ENCODE assay signal across 14 mouse cellular contexts in the genomic region with DNA sequence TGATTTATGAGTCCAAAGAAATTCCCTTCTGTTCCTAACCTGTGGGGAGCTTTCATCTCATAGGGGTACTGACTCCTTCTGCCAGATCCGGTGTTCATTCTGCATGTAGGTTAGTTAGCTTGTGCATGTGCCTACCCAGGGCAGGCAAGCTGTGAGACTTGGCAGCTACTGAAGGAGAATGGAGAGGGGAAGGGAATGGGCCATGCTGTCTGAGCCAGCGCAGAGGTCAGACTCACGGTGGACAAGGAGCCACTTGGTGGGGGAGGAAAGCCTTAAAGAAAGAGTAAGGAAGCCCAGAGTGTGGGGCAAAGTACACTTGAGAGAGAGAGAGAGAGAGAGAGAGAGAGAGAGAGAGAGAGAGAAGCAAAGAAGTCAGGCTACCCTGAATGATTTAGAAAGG.
DNase-seq lines count a peak whose midpoint lies in the region; ATAC-seq and TF ChIP-seq lines count a peak whose summit lies in the region.
"Had no signal": no experiment of that assay in that cellular context is flagged by ENCODE, and none has a peak within 500 bp of the region (broad histone marks: within the 10 kb centered on the region; RNA-seq: fewer than 3 reads in every experiment).

No protein-coding gene starts in this region.

- 72% methylated on average over 3 of the region's 3 CpGs for WGBS in heart, embryonic 12.5 days
- WGBS in thymus, adult 2 months: 98% methylated on average over 3 of the region's 3 CpGs

- TF ChIP-seq CTCF in thymus, adult 2 months (IDR thresholded peaks at IDR 0.05; ENCODE audit: borderline replicate concordance, control insufficient read depth, extremely low read depth, insufficient read depth, low read length, poor library complexity): no peak

- no peak overlapping the region for H3K27ac ChIP-seq in heart, embryonic 12.5 days (ENCODE audit: poor library complexity, severe bottlenecking)
- no peak overlapping the region for H3K27ac ChIP-seq in thymus, adult 2 months (ENCODE audit: control insufficient read depth, insufficient read depth, low read length)
- H3K27ac ChIP-seq: liver, embryonic 12.5 days had no signal

- no peak overlapping the region for H3K9ac ChIP-seq in heart, embryonic 12.5 days
- H3K9ac ChIP-seq: liver, embryonic 12.5 days had no signal

- H3K4me1 ChIP-seq in heart, embryonic 12.5 days (replicated peaks): peaks cover 37% of the 10 kb centered on the region
- no peaks in the 10 kb centered on the region for H3K4me1 ChIP-seq in thymus, adult 2 months (replicated peaks; ENCODE audit: control insufficient read depth, insufficient read depth, low read length)

- no peak overlapping the region for H3K4me3 ChIP-seq in heart, embryonic 12.5 days
- no peak overlapping the region for H3K4me3 ChIP-seq in thymus, adult 2 months (ENCODE audit: control insufficient read depth, insufficient read depth, low read length)
- H3K4me3 ChIP-seq: liver, embryonic 12.5 days; megakaryocyte, embryonic 14.5 days had no signal

- no peak for ATAC-seq in heart, embryonic 12.5 days (ENCODE audit: insufficient number of reproducible peaks, low FRiP score)
- ATAC-seq: liver, embryonic 12.5 days; Patski had no signal

- no peaks in the 10 kb centered on the region for H3K9me3 ChIP-seq in heart, embryonic 12.5 days (replicated peaks)
- H3K9me3 ChIP-seq: liver, embryonic 12.5 days; megakaryocyte, embryonic 14.5 days had no signal

- TF ChIP-seq POLR2A in thymus, adult 2 months (IDR thresholded peaks at IDR 0.05; ENCODE audit: control insufficient read depth, extremely low read depth, insufficient read depth, low read length, poor library complexity): no peak

- H3K27me3 ChIP-seq in heart, embryonic 12.5 days (replicated peaks): 0 out of 2 replicates have a peak, but pooled peaks cover 3% of the 10 kb centered on the region
- no peaks in the 10 kb centered on the region for H3K27me3 ChIP-seq in thymus, adult 2 months (ENCODE audit: control insufficient read depth, insufficient read depth, low read length)
- H3K27me3 ChIP-seq: liver, embryonic 12.5 days had no signal

- DNase-seq in heart, postnatal 4 days: peak; percentile 18
- DNase-seq in left cerebral cortex, postnatal 4 days: peak; percentile 74
- no peak for DNase-seq in left cerebral cortex, postnatal 14 days (ENCODE audit: low spot score in 2 of 2)
- peak; percentile 74 to 85 for DNase-seq in cerebellum, adult 18-20 months
- peak; percentile 21 for DNase-seq in yolk sac, embryonic 10.5 days (ENCODE audit: low spot score)
- DNase-seq in thymus, adult 2 months: no peak
- DNase-seq: gastrocnemius, postnatal 25 days; heart, postnatal 36 days; right cerebral cortex, adult 18-20 months; thymus, postnatal 25 days had no signal

- H3K36me3 ChIP-seq in heart, embryonic 12.5 days: no peaks in the 10 kb centered on the region
- H3K36me3 ChIP-seq in thymus, adult 2 months (ENCODE audit: control insufficient read depth, insufficient read depth, low read length): no peaks in the 10 kb centered on the region
- H3K36me3 ChIP-seq: liver, embryonic 12.5 days had no signal

- intact Hi-C loops in left cerebral cortex, postnatal 4 days (cut with DNase I): no loop called here
- intact Hi-C loops in left cerebral cortex, postnatal 14 days (cut with DNase I): no loop called here

- H3K4me2 ChIP-seq in heart, embryonic 12.5 days: no peak overlapping the region
- H3K4me2 ChIP-seq: liver, embryonic 12.5 days had no signal

Comparison
In these comparisons a context has a peak if more than half of its experiments do, and no peak if none do; other contexts are left out.
1. DNase-seq: peak in heart, postnatal 4 days (single experiment), left cerebral cortex, postnatal 4 days (single experiment), cerebellum, adult 18-20 months (2 of 2) and yolk sac, embryonic 10.5 days (single experiment); none in left cerebral cortex, postnatal 14 days (0 of 2) and thymus, adult 2 months (single experiment).